In genomic region chr2:172241031-172241430, GRCm38 (mm10) we compare ENCODE assay signal across 9 mouse cellular contexts. TPM values are rescaled to one million over a fixed set of nuclear protein-coding genes. Genes with fewer than 3 reads are reported as not detected.
DNase-seq lines count a peak whose midpoint lies in the region; ATAC-seq lines count a peak whose summit lies in the region.
"Had no signal": no experiment of that assay in that cellular context is flagged by ENCODE, and none has a peak within 500 bp of the region (broad histone marks: within the 10 kb centered on the region; RNA-seq: fewer than 3 reads in every experiment).

No protein-coding gene starts in this region.

- no peaks in the 10 kb centered on the region for H3K4me1 ChIP-seq in kidney, embryonic 15.5 days
- H3K4me1 ChIP-seq in intestine, embryonic 16.5 days (ENCODE audit: control insufficient read depth, insufficient read depth, low read length): no peaks in the 10 kb centered on the region
- H3K4me1 ChIP-seq: limb, embryonic 12.5 days had no signal

- no peak overlapping the region for H3K4me2 ChIP-seq in kidney, embryonic 15.5 days
- no peak overlapping the region for H3K4me2 ChIP-seq in intestine, embryonic 16.5 days (ENCODE audit: low read depth, low read length)
- H3K4me2 ChIP-seq: limb, embryonic 12.5 days had no signal

- H3K27ac ChIP-seq in kidney, embryonic 15.5 days: no peak overlapping the region
- no peak overlapping the region for H3K27ac ChIP-seq in intestine, embryonic 16.5 days (ENCODE audit: low read length)
- H3K27ac ChIP-seq: limb, embryonic 12.5 days had no signal

- 12% methylated on average over 5 of the region's 5 CpGs for WGBS in kidney, embryonic 15.5 days
- WGBS in intestine, embryonic 16.5 days: 13% methylated on average over 5 of the region's 5 CpGs

- no peak overlapping the region for H3K4me3 ChIP-seq in kidney, embryonic 15.5 days (replicated peaks)
- H3K4me3 ChIP-seq in intestine, embryonic 16.5 days (ENCODE audit: low read length): no peak overlapping the region
- H3K4me3 ChIP-seq: limb, embryonic 12.5 days had no signal

- no peaks in the 10 kb centered on the region for H3K27me3 ChIP-seq in kidney, embryonic 15.5 days
- no peaks in the 10 kb centered on the region for H3K27me3 ChIP-seq in intestine, embryonic 16.5 days (replicated peaks; ENCODE audit: control insufficient read depth, insufficient read depth, low read length)

- no peaks in the 10 kb centered on the region for H3K9me3 ChIP-seq in kidney, embryonic 15.5 days (replicated peaks)
- H3K9me3 ChIP-seq in intestine, embryonic 16.5 days (ENCODE audit: control insufficient read depth, low read length): no peaks in the 10 kb centered on the region
- H3K9me3 ChIP-seq: limb, embryonic 12.5 days had no signal

- DNase-seq in kidney, adult 11 months: peak; percentile 15
- DNase-seq in adrenal gland, postnatal 10 days: peak; percentile 83
- DNase-seq in kidney, adult 9 months: peak; percentile 47
- DNase-seq in ovary, postnatal 10 days (ENCODE audit: low spot score): peak; percentile 24
- DNase-seq in cerebellum, adult 9-11 months: no peak
- no peak for DNase-seq in right cerebral cortex, postnatal 36 days (ENCODE audit: low spot score in 2 of 2)

- no peak for ATAC-seq in kidney, embryonic 15.5 days (replicated peaks; ENCODE audit: low FRiP score)
- no peak for ATAC-seq in intestine, embryonic 16.5 days

- H3K9ac ChIP-seq in kidney, embryonic 15.5 days: no peak overlapping the region
- no peak overlapping the region for H3K9ac ChIP-seq in intestine, embryonic 16.5 days (ENCODE audit: low read depth, low read length)
- H3K9ac ChIP-seq: limb, embryonic 12.5 days had no signal

- H3K36me3 ChIP-seq in kidney, embryonic 15.5 days: no peaks in the 10 kb centered on the region
- no peaks in the 10 kb centered on the region for H3K36me3 ChIP-seq in intestine, embryonic 16.5 days (ENCODE audit: control insufficient read depth, insufficient read depth, low read length)
- H3K36me3 ChIP-seq: limb, embryonic 12.5 days had no signal

RNA-seq across cellular contexts. Expression of gene Mc3r, which starts 7.3 kb away (rescaled TPM):
- polyA plus RNA-seq in kidney, embryonic 15.5 days (2015; fragmentation: Nextera tagmentation; extraction: Ambion mirVana): not detected in 2 replicates
- total RNA-seq in adrenal gland, postnatal 10 days (2021): not detected
- polyA plus RNA-seq in intestine, embryonic 16.5 days (2015; fragmentation: Nextera tagmentation; extraction: Ambion mirVana): not detected in 2 replicates
- polyA plus RNA-seq: limb, embryonic 12.5 days had no signal

Comparison
In these comparisons a context has a peak if more than half of its experiments do, and no peak if none do; other contexts are left out.
1. DNase-seq: peak in kidney, adult 11 months (single experiment), adrenal gland, postnatal 10 days (single experiment), kidney, adult 9 months (single experiment) and ovary, postnatal 10 days (single experiment); none in cerebellum, adult 9-11 months (single experiment) and right cerebral cortex, postnatal 36 days (0 of 2).